In the genomic region with DNA sequence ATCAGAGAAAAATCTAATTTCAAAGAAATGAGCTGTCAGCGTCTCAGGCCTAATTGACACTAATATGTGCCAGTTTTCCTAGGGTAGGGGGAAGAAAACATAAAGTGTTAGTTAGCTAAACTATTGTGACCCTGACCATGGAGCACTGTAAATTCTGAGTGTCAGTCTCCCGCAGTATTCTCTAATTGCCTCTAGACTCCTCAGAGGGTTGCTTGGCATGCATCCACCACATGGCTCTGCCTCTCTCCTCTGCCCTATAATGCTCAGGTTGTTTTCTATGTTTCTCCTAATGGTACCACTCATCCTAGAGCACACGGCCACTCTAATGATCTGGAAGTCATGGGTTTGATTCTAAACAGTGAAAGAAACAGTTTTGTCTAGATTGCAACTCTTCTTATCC, we compare ENCODE assay signal across 13 mouse cellular contexts.
"Had no signal": no experiment of that assay in that cellular context is flagged by ENCODE, and none has a peak within 500 bp of the region (broad histone marks: within the 10 kb centered on the region; RNA-seq: fewer than 3 reads in every experiment).

No protein-coding gene starts in this region.

- H3K4me3 ChIP-seq: limb, embryonic 13.5 days; midbrain, embryonic 12.5 days; myocyte; neural tube, embryonic 15.5 days; stomach, embryonic 15.5 days had no signal

- H3K27me3 ChIP-seq: limb, embryonic 13.5 days; midbrain, embryonic 12.5 days; neural tube, embryonic 15.5 days; stomach, embryonic 15.5 days had no signal

- H3K27ac ChIP-seq: limb, embryonic 13.5 days; liver, embryonic 14.5 days; midbrain, embryonic 12.5 days; neural tube, embryonic 15.5 days; stomach, embryonic 15.5 days had no signal

- H3K4me1 ChIP-seq: limb, embryonic 13.5 days; neural tube, embryonic 15.5 days; stomach, embryonic 15.5 days had no signal

- H3K9ac ChIP-seq: limb, embryonic 13.5 days; liver, embryonic 14.5 days; midbrain, embryonic 12.5 days; neural tube, embryonic 15.5 days; stomach, embryonic 15.5 days had no signal

- H3K36me3 ChIP-seq: limb, embryonic 13.5 days; midbrain, embryonic 12.5 days; neural tube, embryonic 15.5 days; stomach, embryonic 15.5 days had no signal

- DNase-seq: kidney, postnatal 14 days; layer of hippocampus, adult 9-11 months; layer of hippocampus, postnatal 36 days; lung, adult 18-20 months; right cerebral cortex, postnatal 4 days; spleen, adult 18-20 months; thymus, postnatal 36 days had no signal

- H3K4me2 ChIP-seq: limb, embryonic 13.5 days; midbrain, embryonic 12.5 days; neural tube, embryonic 15.5 days; stomach, embryonic 15.5 days had no signal

- H3K9me3 ChIP-seq: limb, embryonic 13.5 days; midbrain, embryonic 12.5 days; neural tube, embryonic 15.5 days; stomach, embryonic 15.5 days had no signal
